Mouse (Mus musculus) forebrain, postnatal 0 days (tissue): ENCODE data around the gene Dnttip2. TPM values are rescaled to one million over a fixed set of nuclear protein-coding genes. Genes with fewer than 3 reads are reported as not detected.

Source experiments
- ATAC-seq: fragments of 200-750 bp; cut with Nextera tagmentation; 2 replicates; pipeline ENCODE4 v1.8.0; 2017; ENCODE audit warnings: mild to moderate bottlenecking, moderate library complexity
- DNase-seq: peaks from one replicate; pipeline ENCODE4 v3.0.0-alpha.2; 2015
- H3K27ac ChIP-seq: fragments of 300-500 bp; sonication (generic); 2 replicates; pipeline ENCODE4 v1.5.1; 2014; ENCODE audit warnings: low read depth, mild to moderate bottlenecking, antibody characterized with exemption, low read length, moderate library complexity, mixed read lengths
- H3K27me3 ChIP-seq: fragments of 300-500 bp; sonication (generic); 2 replicates; pipeline ENCODE4 v1.6.1; 2014; ENCODE audit warnings: mild to moderate bottlenecking, low read length, mixed read lengths; ENCODE audit not compliant: insufficient read depth
- H3K36me3 ChIP-seq: fragments of 300-500 bp; sonication (generic); 2 replicates; pipeline ENCODE4 v1.6.1; 2014; ENCODE audit warnings: mild to moderate bottlenecking, moderate library complexity; ENCODE audit not compliant: insufficient read depth
- H3K4me1 ChIP-seq: fragments of 300-500 bp; sonication (generic); 2 replicates; pipeline ENCODE4 v1.6.1; 2014; ENCODE audit warnings: antibody characterized with exemption; ENCODE audit not compliant: insufficient read depth
- H3K4me2 ChIP-seq: fragments of 300-500 bp; sonication (generic); 2 replicates; pipeline ENCODE4 v1.6.1; 2014; ENCODE audit warnings: low read depth, mild to moderate bottlenecking, moderate library complexity
- H3K4me3 ChIP-seq: fragments of 300-500 bp; sonication (generic); 2 replicates; pipeline ENCODE4 v1.5.1; 2014; ENCODE audit warnings: low read depth, low read length, mixed read lengths
- H3K9ac ChIP-seq: fragments of 300-500 bp; sonication (generic); 2 replicates; pipeline ENCODE4 v1.6.1; 2014; ENCODE audit warnings: mild to moderate bottlenecking
- H3K9me3 ChIP-seq: fragments of 300-500 bp; sonication (generic); 2 replicates; pipeline ENCODE4 v1.6.1; 2016; ENCODE audit warnings: low read length
- CTCF ChIP-seq: sonication (generic); IDR thresholded peaks from 2 replicates; pipeline ENCODE4 v1.5.1; 2016; ENCODE audit warnings: antibody characterized with exemption, control low read depth, low read depth
- WGBS: fragments of 180-500 bp; shearing (Covaris S2); extraction: QIAGEN DNeasy Blood & Tissue Kit; methylation state at CpG from one replicate; pipeline ENCODE4 v1.1.7; 2014; 5-methylcytosine and 5-hydroxymethylcytosine counted together
- polyA plus RNA-seq: library from polyadenylated mRNA; unstranded; fragments of >200 nt; fragmentation: Nextera tagmentation; extraction: Ambion mirVana; gene quantifications from 2 replicates; pipeline ENCODE4 v1.2.1, GENCODE M21; 2015
- total RNA-seq: library from RNA; depleted of rRNA; stranded (reverse); fragments of >200 nt; gene quantifications from 2 replicates; pipeline ENCODE4 v1.2.3, GENCODE M21; 2014

The Dnttip2 gene
- total and polyA plus RNA-seq, 2 experiments from 2014 or later, result 23.9 to 50.2 TPM

DNA sequence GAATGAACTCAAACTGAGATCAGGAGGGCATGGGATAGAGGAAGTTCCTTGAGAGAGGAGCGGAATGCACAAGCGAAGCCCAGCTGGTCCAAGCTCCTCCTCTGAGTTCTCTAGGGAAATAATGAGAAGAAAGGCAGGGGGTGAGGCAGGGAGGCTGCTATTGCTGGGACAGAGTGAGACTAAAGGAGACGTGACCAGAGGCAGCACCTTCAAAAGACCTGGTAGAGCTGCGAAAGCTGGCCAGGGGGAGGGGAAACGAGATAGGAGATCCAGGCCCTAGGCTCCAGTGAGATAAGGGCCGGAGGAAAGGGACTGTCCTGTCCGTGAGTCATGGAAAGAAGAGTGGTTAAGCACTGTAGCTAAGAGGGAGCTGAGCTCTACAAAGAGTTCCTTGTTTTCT lies 39.7 kb downstream of the Dnttip2 start:
- no peak for ATAC-seq

DNA sequence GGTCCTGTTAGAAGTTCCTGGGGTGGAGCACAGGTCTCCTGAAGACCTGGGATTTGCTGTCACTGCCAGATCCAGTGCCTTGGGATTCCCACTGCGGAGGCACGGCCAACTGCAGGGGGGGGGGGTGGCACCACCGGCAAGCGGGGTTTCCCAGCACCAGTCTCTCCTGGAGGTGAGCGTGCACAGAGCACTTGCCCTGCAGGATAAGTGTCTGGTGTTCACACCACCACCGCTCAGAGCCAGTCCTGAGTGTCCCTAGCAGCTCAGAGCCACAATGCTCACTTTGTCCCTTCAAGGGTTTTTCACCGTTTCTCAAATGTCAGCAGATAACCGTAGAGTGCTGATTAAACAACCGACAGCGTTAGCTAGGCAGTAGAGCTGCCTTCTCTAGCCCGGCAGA lies 42.4 kb downstream of the Dnttip2 start:
- ATAC-seq (peak; percentile 46), DNase-seq (no peak)
- peak overlapping the region; percentile 38 for H3K4me2 ChIP-seq
- H3K27ac ChIP-seq, result no peak overlapping the region
- TF ChIP-seq CTCF, result no peak
- H3K9ac ChIP-seq, result no peak overlapping the region
- WGBS, result 22% methylated on average over 11 of the region's 11 CpGs
- no peaks in the 10 kb centered on the region for H3K9me3 ChIP-seq
- no peaks in the 10 kb centered on the region for H3K4me1 ChIP-seq
- no peaks in the 10 kb centered on the region for H3K36me3 ChIP-seq
- H3K4me3 ChIP-seq, result no peak overlapping the region
- H3K27me3 ChIP-seq, result no peaks in the 10 kb centered on the region

More for the DNA sequence above, 39.7 kb downstream of the Dnttip2 start:
- no peak overlapping the region for H3K9ac ChIP-seq
- no peaks in the 10 kb centered on the region for H3K36me3 ChIP-seq
- no peaks in the 10 kb centered on the region for H3K27me3 ChIP-seq
- no peaks in the 10 kb centered on the region for H3K4me1 ChIP-seq
- no peak for TF ChIP-seq CTCF
- H3K9me3 ChIP-seq, result no peaks in the 10 kb centered on the region
- H3K27ac ChIP-seq, result no peak overlapping the region
- WGBS, result 58% methylated on average over 7 of the region's 7 CpGs
- DNase-seq, result no peak
- no peak overlapping the region for H3K4me3 ChIP-seq
- H3K4me2 ChIP-seq, result no peak overlapping the region

DNA sequence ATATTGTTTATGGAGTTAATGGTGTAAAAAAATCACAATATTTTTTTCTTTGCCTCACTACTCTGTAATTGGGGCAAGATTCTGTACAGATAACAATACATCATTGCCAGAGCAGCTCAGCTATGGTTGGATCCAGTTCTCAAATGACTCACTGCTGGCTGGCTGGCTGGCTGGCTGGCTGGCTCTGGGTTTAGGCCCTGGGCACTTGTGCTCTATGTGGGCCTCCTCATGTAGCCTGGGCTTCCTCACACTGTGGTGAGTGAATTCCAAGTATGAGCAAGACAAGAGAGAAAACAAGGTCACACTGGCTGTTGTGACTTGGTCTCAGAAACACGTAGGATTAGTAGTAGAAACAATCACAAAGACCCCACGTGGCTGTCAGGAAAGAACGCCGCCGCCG lies 43.2 kb downstream of the Dnttip2 start:
- H3K4me2 ChIP-seq, result no peak overlapping the region
- no peak overlapping the region for H3K9ac ChIP-seq
- DNase-seq, result no peak
- H3K27ac ChIP-seq, result no peak overlapping the region
- no peak for TF ChIP-seq CTCF
- 86% methylated on average over 6 of the region's 6 CpGs for WGBS
- no peaks in the 10 kb centered on the region for H3K27me3 ChIP-seq
- no peaks in the 10 kb centered on the region for H3K36me3 ChIP-seq
- H3K4me1 ChIP-seq, result no peaks in the 10 kb centered on the region
- H3K9me3 ChIP-seq, result no peaks in the 10 kb centered on the region
- ATAC-seq, result peak; percentile 33; the same call in 1 of the 2 replicates
- no peak overlapping the region for H3K4me3 ChIP-seq

DNA sequence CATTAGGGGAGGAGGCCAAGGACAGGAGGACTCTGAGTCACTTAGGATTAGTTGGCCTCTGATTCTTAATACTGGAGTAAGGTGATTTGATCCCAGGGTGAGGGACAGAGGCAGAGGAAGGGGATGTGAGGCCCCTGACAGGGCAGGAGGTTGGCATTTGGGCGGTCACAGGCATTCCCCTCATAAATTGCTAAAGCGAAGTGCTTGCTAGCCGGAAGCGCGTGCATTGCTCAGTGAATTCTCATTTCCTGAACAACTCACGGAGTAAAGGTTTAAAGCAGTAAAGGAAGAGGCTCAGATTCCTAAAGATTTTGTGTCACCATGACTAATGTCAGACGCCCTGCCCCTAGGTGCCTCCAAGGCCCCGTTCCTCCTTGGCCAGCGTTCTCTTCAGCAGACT lies 48.0 kb downstream of the Dnttip2 start:
- Histone ChIP-seq H3K27me3 (no peaks in the 10 kb centered on the region), H3K36me3 (no peaks in the 10 kb centered on the region), H3K9me3 (no peaks in the 10 kb centered on the region), H3K4me1 (no peaks in the 10 kb centered on the region), H3K27ac (no peak overlapping the region), H3K4me2 (no peak overlapping the region), H3K9ac (no peak overlapping the region), H3K4me3 (no peak overlapping the region)
- no peak for ATAC-seq
- WGBS, result 90% methylated on average over 9 of the region's 9 CpGs
- no peak for DNase-seq
- TF ChIP-seq CTCF, result no peak

DNA sequence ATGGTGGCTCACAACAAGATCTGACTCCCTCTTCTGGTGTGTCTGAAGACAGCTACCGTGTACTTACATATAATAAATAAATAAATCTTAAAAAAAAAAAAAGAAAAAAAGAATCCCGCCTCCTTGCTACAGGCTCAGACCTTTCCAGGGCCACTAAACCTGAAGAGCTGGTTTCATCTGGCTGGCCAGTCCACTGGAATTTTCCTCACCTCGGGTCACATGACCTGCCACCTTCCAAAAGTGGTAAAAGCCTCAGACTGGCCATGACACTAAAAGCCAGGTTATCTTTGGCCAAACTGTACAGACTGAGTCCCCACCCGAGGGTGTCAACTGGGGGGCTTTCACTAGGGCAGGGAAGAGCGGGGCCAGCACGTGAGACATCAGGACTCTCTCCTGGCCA lies 49.7 kb downstream of the Dnttip2 start:
- no peaks in the 10 kb centered on the region for H3K27me3 ChIP-seq
- 89% methylated on average over 6 of the region's 6 CpGs for WGBS
- no peaks in the 10 kb centered on the region for H3K4me1 ChIP-seq
- TF ChIP-seq CTCF, result no peak
- H3K9ac ChIP-seq, result no peak overlapping the region
- no peak overlapping the region for H3K27ac ChIP-seq
- no peaks in the 10 kb centered on the region for H3K9me3 ChIP-seq
- no peak overlapping the region for H3K4me3 ChIP-seq
- H3K36me3 ChIP-seq, result no peaks in the 10 kb centered on the region
- DNase-seq (no peak), ATAC-seq (no peak)
- H3K4me2 ChIP-seq, result no peak overlapping the region

DNA sequence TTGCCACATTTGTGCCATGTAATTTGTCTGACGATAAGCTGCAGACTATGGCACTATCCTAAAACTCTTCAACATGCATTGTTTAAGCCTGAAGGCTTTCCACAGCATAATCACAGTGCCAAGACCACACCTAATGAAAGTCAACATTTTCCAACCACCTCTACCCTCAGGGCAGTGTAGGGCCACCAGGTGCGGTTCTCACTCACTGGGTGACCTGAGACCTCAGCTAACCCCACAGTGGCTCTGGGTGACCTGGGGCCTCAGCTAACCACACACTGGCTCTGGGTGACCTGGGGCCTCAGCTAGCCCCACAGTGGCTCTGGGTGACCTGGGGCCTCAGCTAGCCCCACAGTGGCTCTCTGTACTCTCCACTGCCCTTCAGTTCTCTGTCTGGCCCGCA lies 50.3 kb downstream of the Dnttip2 start:
- no peaks in the 10 kb centered on the region for H3K9me3 ChIP-seq
- H3K36me3 ChIP-seq, result no peaks in the 10 kb centered on the region
- H3K4me1 ChIP-seq, result no peaks in the 10 kb centered on the region
- no peak overlapping the region for H3K9ac ChIP-seq
- H3K4me2 ChIP-seq, result no peak overlapping the region
- DNase-seq, result no peak
- H3K27me3 ChIP-seq, result no peaks in the 10 kb centered on the region
- no peak for ATAC-seq
- H3K4me3 ChIP-seq, result no peak overlapping the region
- WGBS, result 93% methylated on average over 3 of the region's 3 CpGs
- TF ChIP-seq CTCF, result no peak
- no peak overlapping the region for H3K27ac ChIP-seq

DNA sequence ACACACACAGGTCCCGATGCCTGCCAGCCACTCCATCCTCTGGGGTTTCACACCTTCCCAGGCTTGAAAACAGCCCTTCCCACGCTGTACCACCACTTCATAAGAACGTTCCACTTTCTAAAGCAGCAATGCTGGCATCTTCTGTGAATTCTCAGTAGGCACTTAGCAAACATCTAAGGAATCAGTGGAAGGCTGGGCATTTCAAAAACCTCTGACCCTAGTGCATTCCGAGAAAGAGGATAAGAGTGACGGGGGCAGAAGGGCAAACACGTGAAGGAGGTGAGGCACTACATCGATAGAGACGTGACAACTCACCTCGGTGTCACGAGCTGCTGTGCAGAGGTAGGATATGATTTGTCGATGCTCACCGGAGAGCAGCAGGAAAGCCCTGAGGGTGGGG lies 56.3 kb downstream of the Dnttip2 start:
- TF ChIP-seq CTCF, result no peak
- Histone ChIP-seq H3K36me3 (no peaks in the 10 kb centered on the region), H3K27ac (no peak overlapping the region), H3K27me3 (no peaks in the 10 kb centered on the region), H3K9ac (no peak overlapping the region), H3K4me3 (no peak overlapping the region), H3K9me3 (no peaks in the 10 kb centered on the region), H3K4me2 (no peak overlapping the region), H3K4me1 (no peaks in the 10 kb centered on the region)
- WGBS, result 86% methylated on average over 12 of the region's 12 CpGs
- ATAC-seq (no peak), DNase-seq (no peak)

DNA sequence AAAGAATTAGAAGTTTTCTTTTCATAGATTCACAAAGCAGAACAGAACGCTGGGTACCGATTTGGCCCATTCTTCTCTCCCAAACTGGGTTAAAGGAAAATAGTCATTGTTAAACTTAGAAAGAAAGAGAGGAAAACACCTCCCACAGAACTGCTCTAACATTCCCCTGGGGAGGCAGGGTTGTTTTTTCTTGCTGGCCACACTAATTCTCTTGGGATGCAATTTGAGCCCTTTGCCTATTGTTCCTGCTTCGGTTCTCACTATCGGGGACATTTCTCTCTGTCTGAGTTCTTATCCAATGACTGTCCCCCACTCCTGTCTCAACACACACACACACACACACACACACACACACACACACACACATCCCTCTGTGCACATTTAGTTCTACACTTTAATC lies 59.3 kb downstream of the Dnttip2 start:
- Histone ChIP-seq H3K4me1 (no peaks in the 10 kb centered on the region), H3K4me3 (no peak overlapping the region), H3K36me3 (no peaks in the 10 kb centered on the region), H3K9me3 (no peaks in the 10 kb centered on the region), H3K27ac (no peak overlapping the region), H3K9ac (no peak overlapping the region), H3K4me2 (no peak overlapping the region), H3K27me3 (no peaks in the 10 kb centered on the region)
- 12% methylated on average over 4 of the region's 4 CpGs for WGBS
- no peak for TF ChIP-seq CTCF
- DNase-seq, result no peak
- no peak for ATAC-seq
